Mouse (Mus musculus) intestine, embryonic 16.5 days (tissue): ENCODE measurements around the gene Rras2. TPM values are rescaled to one million over a fixed set of nuclear protein-coding genes. Genes with fewer than 3 reads are reported as not detected.
A peak's percentile ranks its signal among the peaks of the same experiment; 100 is the strongest.

Experiments
- ATAC-seq: fragments of 200-750 bp; cut with Nextera tagmentation; 2 replicates; pipeline ENCODE4 v1.8.0; 2017; ENCODE audit warnings: moderate TSS enrichment, moderate library complexity
- H3K27ac ChIP-seq: fragments of 300-500 bp; sonication (generic); 2 replicates; pipeline ENCODE4 v1.5.1; 2014; ENCODE audit warnings: mild to moderate bottlenecking, low read length
- H3K27me3 ChIP-seq: fragments of 300-500 bp; sonication (generic); replicated peaks from 2 replicates; pipeline ENCODE4 v1.6.1; 2014; ENCODE audit warnings: low read length, control low read depth, mixed read lengths; ENCODE audit not compliant: control insufficient read depth, insufficient read depth
- H3K36me3 ChIP-seq: fragments of 300-500 bp; sonication (generic); 2 replicates; pipeline ENCODE4 v1.6.1; 2014; ENCODE audit warnings: low read length, control low read depth; ENCODE audit not compliant: control insufficient read depth, insufficient read depth
- H3K4me1 ChIP-seq: fragments of 300-500 bp; sonication (generic); 2 replicates; pipeline ENCODE4 v1.6.1; 2014; ENCODE audit warnings: low read length, control low read depth, mixed read lengths; ENCODE audit not compliant: control insufficient read depth, insufficient read depth
- H3K4me2 ChIP-seq: fragments of 300-500 bp; sonication (generic); 2 replicates; pipeline ENCODE4 v1.6.1; 2014; ENCODE audit warnings: low read depth, low read length, control low read depth
- H3K4me3 ChIP-seq: fragments of 300-500 bp; sonication (generic); 2 replicates; pipeline ENCODE4 v1.5.1; 2014; ENCODE audit warnings: mild to moderate bottlenecking, low read length
- H3K9ac ChIP-seq: fragments of 300-500 bp; sonication (generic); 2 replicates; pipeline ENCODE4 v1.6.1; 2014; ENCODE audit warnings: low read depth, low read length
- H3K9me3 ChIP-seq: fragments of 300-500 bp; sonication (generic); 2 replicates; pipeline ENCODE4 v1.6.1; 2016; ENCODE audit warnings: low read length, control low read depth; ENCODE audit not compliant: control insufficient read depth
- WGBS: fragments of 180-500 bp; shearing (Covaris S2); extraction: QIAGEN DNeasy Blood & Tissue Kit; methylation state at CpG from one replicate; pipeline ENCODE4 v1.1.7; 2014; 5-methylcytosine and 5-hydroxymethylcytosine counted together
- polyA plus RNA-seq: library from polyadenylated mRNA; unstranded; fragments of >200 nt; fragmentation: Nextera tagmentation; extraction: Ambion mirVana; gene quantifications from 2 replicates; pipeline ENCODE4 v1.2.1, GENCODE M21; 2015

Gene Rras2
- polyA plus RNA-seq, 1 experiment from 2014 or later = 20.6 TPM

DNA sequence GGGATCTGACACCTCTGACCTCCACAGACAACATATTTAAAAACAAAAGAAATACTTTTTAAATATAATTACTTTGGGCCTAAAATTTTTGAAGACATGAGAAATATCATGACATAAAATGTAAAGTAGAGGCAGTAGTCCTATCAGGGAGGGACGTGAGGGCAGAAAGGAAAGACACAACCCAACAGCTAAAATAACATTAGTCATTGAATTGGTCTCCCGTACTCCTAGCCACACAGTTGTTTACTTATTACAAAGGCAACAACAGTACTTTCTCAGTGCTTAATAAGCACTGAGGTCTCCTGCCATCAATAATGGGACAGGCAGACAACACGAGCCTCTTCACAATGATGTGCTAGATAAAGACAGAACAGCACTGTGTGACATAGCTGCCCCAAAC, 16.2 kb downstream of the Rras2 start:
- 62% methylated on average over 3 of the region's 3 CpGs for WGBS
- Histone ChIP-seq H3K27ac (no peak overlapping the region), H3K4me1 (peaks cover 9% of the 10 kb centered on the region; the same call in 1 of the 2 replicates), H3K36me3 (no peaks in the 10 kb centered on the region), H3K9ac (no peak overlapping the region), H3K4me3 (no peak overlapping the region), H3K4me2 (no peak overlapping the region), H3K27me3 (no peaks in the 10 kb centered on the region), H3K9me3 (no peaks in the 10 kb centered on the region)
- ATAC-seq = no peak

DNA sequence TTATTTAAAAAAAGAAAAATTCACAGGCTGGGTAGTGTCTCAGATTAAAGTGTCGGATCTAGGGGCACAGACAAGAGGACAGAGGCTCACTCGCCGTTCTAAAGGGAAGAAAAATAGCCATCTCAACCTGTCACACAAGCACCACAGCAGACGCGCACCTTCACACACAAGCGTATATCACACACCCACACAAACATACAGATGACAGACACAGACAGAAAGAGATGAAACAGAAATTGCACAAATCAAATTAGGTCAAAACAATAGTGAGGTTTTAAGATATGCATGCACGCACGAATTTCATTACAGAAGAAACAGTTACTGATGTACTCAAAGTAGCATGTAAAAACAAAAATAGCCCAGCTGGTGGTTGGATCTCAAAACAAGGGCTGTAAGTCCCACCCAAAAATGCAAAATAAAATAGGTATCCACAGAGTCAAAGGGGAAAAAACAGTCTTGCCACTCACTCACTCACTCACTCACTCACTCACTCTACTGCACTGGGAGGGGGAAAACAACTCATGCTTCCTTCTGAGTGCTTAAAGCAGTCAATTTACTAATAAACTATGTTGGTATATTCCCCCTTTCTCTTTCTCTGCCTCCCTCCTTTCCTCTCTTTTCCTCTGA, 23.9 kb downstream of the Rras2 start:
- H3K27me3 ChIP-seq = no peaks in the 10 kb centered on the region
- H3K4me1 ChIP-seq = peaks cover 19% of the 10 kb centered on the region; the same call in 1 of the 2 replicates
- H3K4me2 ChIP-seq = no peak overlapping the region
- H3K9me3 ChIP-seq = no peaks in the 10 kb centered on the region
- H3K9ac ChIP-seq = no peak overlapping the region
- 72% methylated on average over 8 of the region's 8 CpGs for WGBS
- H3K4me3 ChIP-seq = no peak overlapping the region
- H3K27ac ChIP-seq = no peak overlapping the region
- ATAC-seq = no peak
- no peaks in the 10 kb centered on the region for H3K36me3 ChIP-seq

DNA sequence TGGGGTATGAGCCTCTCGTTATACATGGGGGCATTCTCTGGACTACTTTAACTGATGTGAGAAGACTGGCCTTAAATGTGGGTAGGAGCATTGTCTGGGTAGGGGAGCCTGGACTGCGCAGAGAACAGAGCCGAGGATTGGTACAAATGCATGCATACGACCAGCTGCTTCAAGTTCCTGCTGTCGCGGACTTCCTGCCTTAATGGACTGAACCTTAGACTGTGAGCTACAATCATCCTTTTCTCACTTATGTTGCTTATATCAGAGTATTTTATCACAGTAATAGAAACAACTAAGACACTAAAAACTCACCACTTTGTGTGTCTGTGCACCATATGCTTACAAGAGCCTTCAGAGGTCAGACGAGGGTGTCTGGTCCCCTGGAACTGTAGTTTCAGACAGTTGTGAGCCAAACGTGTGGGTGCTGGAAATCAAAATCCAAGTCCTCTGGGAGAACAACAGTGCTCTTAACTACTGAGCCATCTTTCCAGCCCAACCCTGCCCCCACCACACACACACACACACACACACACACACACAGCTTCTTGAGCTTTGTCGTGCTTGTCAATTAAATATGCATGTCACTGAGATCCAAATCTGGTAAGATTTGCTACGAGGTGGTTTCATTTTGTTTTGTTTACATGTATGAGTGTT, 26.6 kb downstream of the Rras2 start:
- peak overlapping the region; percentile 21; the same call in 1 of the 2 replicates for H3K9ac ChIP-seq
- WGBS = 52% methylated on average over 10 of the region's 10 CpGs
- ATAC-seq = peak; percentile 19; the same call in 1 of the 2 replicates
- H3K4me2 ChIP-seq = no peak overlapping the region
- H3K4me3 ChIP-seq = no peak overlapping the region
- no peaks in the 10 kb centered on the region for H3K9me3 ChIP-seq
- no peaks in the 10 kb centered on the region for H3K36me3 ChIP-seq
- H3K4me1 ChIP-seq = peaks cover 43% of the 10 kb centered on the region
- peak overlapping the region; percentile 37 for H3K27ac ChIP-seq
- no peaks in the 10 kb centered on the region for H3K27me3 ChIP-seq

DNA sequence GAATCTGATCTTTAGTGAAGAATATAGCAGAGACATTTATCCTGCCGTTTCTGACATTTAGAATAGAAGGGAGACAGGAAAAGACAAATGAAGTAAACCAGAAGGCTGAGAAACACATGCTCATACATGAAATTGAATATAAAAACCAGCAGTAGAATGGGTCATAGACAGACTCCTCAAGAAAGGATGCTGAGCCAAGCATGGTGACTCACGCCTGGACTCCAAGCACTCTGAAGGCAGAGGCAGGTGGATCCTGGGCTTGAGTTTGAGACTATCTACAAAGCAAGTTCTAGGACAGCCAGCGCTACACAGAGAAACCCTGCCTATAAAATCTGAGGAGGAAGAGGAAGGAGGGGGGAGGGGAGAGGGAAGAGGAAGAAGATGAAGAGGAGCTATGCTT, 27.4 kb downstream of the Rras2 start:
- Histone ChIP-seq H3K4me3 (no peak overlapping the region), H3K27ac (no peak overlapping the region), H3K9me3 (no peaks in the 10 kb centered on the region), H3K27me3 (no peaks in the 10 kb centered on the region), H3K9ac (no peak overlapping the region), H3K36me3 (no peaks in the 10 kb centered on the region), H3K4me1 (peaks cover 45% of the 10 kb centered on the region), H3K4me2 (no peak overlapping the region)
- 73% methylated on average over 3 of the region's 3 CpGs for WGBS
- ATAC-seq = no peak

DNA sequence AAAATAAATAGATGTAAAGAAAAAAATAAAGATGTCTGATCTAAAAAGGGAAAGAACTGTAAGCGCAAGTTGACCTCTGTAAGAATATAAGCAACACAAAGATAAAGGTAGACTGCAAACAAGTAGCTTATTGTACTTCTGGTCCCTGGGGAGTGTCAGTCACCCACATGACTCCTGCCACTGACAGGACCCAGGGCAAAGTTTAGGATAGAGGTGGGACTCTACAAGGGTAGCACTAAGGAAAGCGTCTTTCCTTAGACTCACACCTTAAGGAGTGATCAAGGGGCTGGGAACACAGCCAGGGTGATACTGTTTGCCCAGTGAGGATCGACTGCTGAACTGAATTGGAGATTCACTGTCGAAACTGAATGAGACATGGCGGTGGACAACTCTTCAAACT, 28.7 kb downstream of the Rras2 start:
- Histone ChIP-seq H3K9me3 (no peaks in the 10 kb centered on the region), H3K36me3 (no peaks in the 10 kb centered on the region), H3K27ac (peak overlapping the region; percentile 82), H3K4me3 (no peak overlapping the region), H3K4me1 (peaks cover 43% of the 10 kb centered on the region), H3K9ac (peak overlapping the region; percentile 24; the same call in 1 of the 2 replicates), H3K27me3 (no peaks in the 10 kb centered on the region), H3K4me2 (peak overlapping the region; percentile 27; the same call in 1 of the 2 replicates)
- WGBS = 50% methylated on average over 5 of the region's 5 CpGs
- ATAC-seq = peak; percentile 86

DNA sequence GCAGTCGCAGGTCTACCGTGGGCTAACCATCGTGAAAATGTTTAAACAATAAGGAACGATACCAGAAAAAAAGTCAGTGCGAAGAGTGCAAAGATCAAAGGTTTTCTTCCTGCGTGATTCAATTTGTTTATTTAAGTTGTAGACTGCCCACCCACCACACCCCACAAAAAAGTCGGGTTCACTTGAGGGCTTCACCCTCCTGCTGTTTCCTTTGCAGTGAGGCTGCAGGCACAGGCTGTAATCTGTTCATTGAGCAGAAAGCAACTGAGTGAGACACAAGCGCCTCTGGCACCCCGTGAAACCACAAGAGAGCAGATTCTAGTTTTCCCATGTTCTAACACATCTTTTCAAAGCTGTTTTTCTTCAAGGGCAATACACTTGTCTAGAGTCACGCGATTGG, 29.6 kb downstream of the Rras2 start:
- peak; percentile 36; the same call in 1 of the 2 replicates for ATAC-seq
- Histone ChIP-seq H3K4me3 (no peak overlapping the region), H3K27me3 (no peaks in the 10 kb centered on the region), H3K4me2 (peak overlapping the region; percentile 39), H3K36me3 (no peaks in the 10 kb centered on the region), H3K4me1 (peaks cover 43% of the 10 kb centered on the region), H3K9ac (0 out of 2 replicates have a peak overlapping the region, but pooled peaks have one; percentile 11), H3K9me3 (no peaks in the 10 kb centered on the region), H3K27ac (peak overlapping the region; percentile 78)
- 14% methylated on average over 11 of the region's 11 CpGs for WGBS

DNA sequence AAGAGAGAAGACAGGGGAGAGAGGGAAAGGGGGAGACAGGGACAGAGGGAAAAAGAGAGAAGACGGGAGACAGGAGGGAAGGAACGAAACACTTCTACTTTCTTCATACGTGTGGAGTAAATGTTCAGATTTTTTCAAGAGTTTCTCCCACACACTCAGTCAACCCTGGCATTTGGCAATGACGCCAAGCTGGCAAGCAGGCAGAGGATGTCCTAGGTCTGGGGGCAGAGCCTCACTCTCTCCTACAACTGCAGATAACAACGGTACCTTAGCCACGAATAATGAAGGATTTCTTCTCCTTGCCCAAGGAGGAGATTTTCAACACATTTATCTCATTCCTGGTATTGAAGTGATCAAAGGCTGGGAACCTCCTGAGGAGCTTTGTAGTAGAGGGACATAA, 30.2 kb downstream of the Rras2 start:
- 49% methylated on average over 6 of the region's 6 CpGs for WGBS
- H3K4me3 ChIP-seq = no peak overlapping the region
- peaks cover 43% of the 10 kb centered on the region for H3K4me1 ChIP-seq
- H3K36me3 ChIP-seq = no peaks in the 10 kb centered on the region
- no peaks in the 10 kb centered on the region for H3K27me3 ChIP-seq
- no peak for ATAC-seq
- 0 out of 2 replicates have a peak overlapping the region, but pooled peaks have one; percentile 27 for H3K27ac ChIP-seq
- H3K9ac ChIP-seq = peak overlapping the region; percentile 11; the same call in 1 of the 2 replicates
- no peaks in the 10 kb centered on the region for H3K9me3 ChIP-seq
- H3K4me2 ChIP-seq = peak overlapping the region; percentile 39; the same call in 1 of the 2 replicates

DNA sequence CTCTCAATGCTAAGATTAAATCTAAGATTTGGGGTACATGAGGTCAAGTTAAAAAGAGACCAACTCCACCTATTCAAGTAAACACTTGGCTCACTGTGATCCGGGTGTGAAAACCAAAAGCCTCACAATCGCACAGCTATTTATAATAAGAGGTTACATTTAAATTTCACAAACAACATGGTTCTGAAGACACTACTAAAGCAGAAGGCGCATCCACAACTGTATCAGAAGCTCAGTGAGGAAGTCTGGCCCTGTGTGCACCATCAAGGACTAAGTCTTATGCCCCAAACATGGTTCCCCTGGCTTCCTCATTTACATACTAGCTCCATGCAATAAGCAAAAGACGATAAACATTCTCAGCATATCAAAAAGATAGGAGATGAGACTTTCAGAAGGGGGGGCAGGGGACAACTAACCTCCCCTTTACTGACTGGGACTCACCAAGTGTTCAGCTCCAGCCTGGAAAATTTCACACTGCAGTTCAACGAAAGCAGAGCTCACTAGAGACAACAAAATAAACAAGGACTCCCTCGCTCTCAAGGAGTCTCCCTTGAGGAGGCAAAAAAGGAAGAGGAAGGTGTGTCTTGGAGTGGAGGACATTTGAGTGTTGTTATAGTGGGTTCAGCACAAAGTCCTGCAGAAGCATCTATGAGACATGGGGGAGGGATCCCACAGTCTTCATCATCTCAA, 31.4 kb downstream of the Rras2 start:
- Histone ChIP-seq H3K9ac (no peak overlapping the region), H3K4me1 (peaks cover 35% of the 10 kb centered on the region), H3K27ac (no peak overlapping the region), H3K4me2 (no peak overlapping the region), H3K9me3 (no peaks in the 10 kb centered on the region), H3K36me3 (no peaks in the 10 kb centered on the region), H3K4me3 (no peak overlapping the region), H3K27me3 (no peaks in the 10 kb centered on the region)
- no peak for ATAC-seq
- 61% methylated on average over 6 of the region's 6 CpGs for WGBS

DNA sequence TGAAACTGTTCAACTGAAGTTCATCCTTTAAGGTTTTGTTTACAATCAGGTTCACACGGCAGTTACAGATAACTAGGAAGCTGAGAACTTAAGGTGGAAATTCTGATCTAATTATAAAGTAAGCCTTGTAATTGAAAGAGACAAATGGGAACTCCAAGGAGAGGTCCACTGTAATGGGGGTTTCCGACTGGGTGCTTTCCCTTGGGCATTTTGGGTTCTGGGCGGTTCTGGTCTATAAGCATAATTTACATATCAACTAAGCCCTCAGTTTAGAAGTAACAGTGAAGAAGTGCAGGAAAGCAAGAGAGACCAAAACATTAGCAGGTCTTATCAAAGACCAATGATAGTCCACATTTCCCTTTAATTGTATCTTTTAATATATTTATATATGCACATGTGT, 33.8 kb downstream of the Rras2 start:
- Histone ChIP-seq H3K9ac (no peak overlapping the region), H3K27ac (no peak overlapping the region), H3K4me1 (peaks cover 26% of the 10 kb centered on the region), H3K4me3 (no peak overlapping the region), H3K27me3 (no peaks in the 10 kb centered on the region), H3K9me3 (no peaks in the 10 kb centered on the region), H3K4me2 (no peak overlapping the region), H3K36me3 (no peaks in the 10 kb centered on the region)
- no peak for ATAC-seq
- 76% methylated on average over 3 of the region's 3 CpGs for whole genome bisulfite sequencing
